Mouse (Mus musculus) small intestine, adult 2 months (tissue): Measurements from ENCODE around the gene Abcc4. TPM values are rescaled to one million over a fixed set of nuclear protein-coding genes. Genes with fewer than 3 reads are reported as not detected.

Experiments
- H3K27ac ChIP-seq: fragments of 200-500 bp; 2 replicates; pipeline ENCODE4 v1.5.1; 2012; ENCODE audit warnings: low read depth, low read length, control low read depth, inconsistent platforms; ENCODE audit not compliant: insufficient read depth
- H3K27me3 ChIP-seq: fragments of 200-500 bp; 2 replicates; pipeline ENCODE4 v1.6.1; 2012; ENCODE audit warnings: mild to moderate bottlenecking, moderate library complexity, low read length, inconsistent platforms; ENCODE audit not compliant: control insufficient read depth, insufficient read depth
- H3K36me3 ChIP-seq: fragments of 200-500 bp; 2 replicates; pipeline ENCODE4 v1.6.1; 2012; ENCODE audit warnings: mild to moderate bottlenecking, low read length, control low read depth, inconsistent platforms; ENCODE audit not compliant: control insufficient read depth, insufficient read depth
- H3K4me1 ChIP-seq: fragments of 200-500 bp; 2 replicates; pipeline ENCODE4 v1.6.1; 2012; ENCODE audit warnings: low read length, inconsistent platforms, mixed read lengths; ENCODE audit not compliant: control insufficient read depth, insufficient read depth, insufficient read length
- H3K4me3 ChIP-seq: fragments of 200-500 bp; 2 replicates; pipeline ENCODE4 v1.5.1; 2012; ENCODE audit warnings: low read depth, mild to moderate bottlenecking, control low read depth, inconsistent platforms, low read length, moderate library complexity
- CTCF ChIP-seq: fragments of 200-500 bp; IDR thresholded peaks from 2 replicates; pipeline ENCODE4 v1.5.1; 2012; ENCODE audit warnings: low read depth, mild to moderate bottlenecking, control low read depth, inconsistent platforms, low read length, moderate library complexity, mixed read lengths; ENCODE audit not compliant: insufficient replicate concordance, insufficient read length; ENCODE audit errors: extremely low read depth
- POLR2A ChIP-seq: fragments of 200-500 bp; IDR thresholded peaks from 2 replicates; pipeline ENCODE4 v1.6.1; 2012; ENCODE audit warnings: low read depth, mild to moderate bottlenecking, control low read depth, inconsistent platforms, low read length, moderate library complexity
- WGBS: fragments of 180-500 bp; shearing (Covaris S2); methylation state at CpG from one replicate; pipeline ENCODE4 v1.1.7; 2018; 5-methylcytosine and 5-hydroxymethylcytosine counted together
- polyA plus RNA-seq: library from polyadenylated mRNA; depleted of rRNA; stranded (reverse); fragments of >200 nt; gene quantifications from 2 replicates; pipeline ENCODE4 v1.2.3, GENCODE M21; 2012

Gene Abcc4
- polyA plus RNA-seq, 1 experiment: 1.3 TPM

DNA sequence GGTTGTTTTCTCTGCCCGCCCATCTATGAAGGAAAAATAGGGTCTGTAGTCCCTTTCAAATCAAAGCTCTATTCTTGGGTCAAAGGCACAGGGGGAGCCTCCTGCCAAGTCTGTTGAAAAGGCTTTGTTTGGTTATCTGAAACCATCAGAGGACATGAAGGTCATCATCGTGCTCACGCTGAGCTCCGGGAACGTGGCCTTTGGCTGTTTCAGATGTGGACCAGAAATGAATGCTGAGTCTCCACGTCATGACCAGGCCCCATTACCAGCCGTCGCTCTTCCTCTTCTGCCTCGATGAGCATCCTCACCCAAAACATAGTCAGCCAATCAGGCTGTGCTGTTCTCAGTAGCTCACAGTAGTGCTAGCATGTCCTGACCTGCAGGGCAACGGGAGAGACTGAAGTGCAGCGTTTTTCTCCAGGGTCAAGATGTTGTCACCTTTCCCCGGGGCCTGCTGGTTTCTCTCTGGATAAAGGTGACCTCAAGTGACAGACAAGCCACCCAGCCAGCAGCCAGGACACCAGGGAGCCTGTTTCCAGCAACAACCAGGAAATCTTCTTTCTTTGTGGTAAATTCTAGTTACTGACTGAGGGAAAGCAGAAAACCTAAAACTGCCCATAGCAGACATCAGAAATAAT, 31.4 kb upstream of the Abcc4 start:
- WGBS: 65% methylated on average over 12 of the region's 12 CpGs
- TF ChIP-seq POLR2A: no peak
- no peak for TF ChIP-seq CTCF
- H3K36me3 ChIP-seq: no peaks in the 10 kb centered on the region
- no peaks in the 10 kb centered on the region for H3K27me3 ChIP-seq
- no peak overlapping the region for H3K27ac ChIP-seq
- H3K4me3 ChIP-seq: no peak overlapping the region
- H3K4me1 ChIP-seq: no peaks in the 10 kb centered on the region

DNA sequence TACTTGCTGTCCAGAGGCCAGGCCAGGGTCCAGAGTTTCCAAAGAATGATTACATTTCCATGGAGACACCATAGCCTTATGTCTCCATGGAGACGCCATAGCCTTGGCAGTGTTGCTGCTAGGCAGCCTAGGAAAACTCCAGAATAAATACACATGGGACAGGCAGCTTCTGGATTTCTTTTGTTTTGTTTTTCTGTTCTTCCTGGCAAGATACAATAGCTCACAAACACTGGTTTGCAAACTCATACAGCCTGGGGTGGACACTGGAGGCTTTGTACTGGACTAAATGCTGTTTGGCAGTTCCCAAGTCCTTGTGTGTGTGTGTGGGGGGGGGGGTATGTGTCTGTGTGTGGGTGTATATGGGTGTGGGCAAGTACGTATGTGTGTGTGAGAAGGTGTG, 29.1 kb upstream of the Abcc4 start:
- Histone ChIP-seq H3K4me1 (no peaks in the 10 kb centered on the region), H3K36me3 (no peaks in the 10 kb centered on the region), H3K27ac (no peak overlapping the region), H3K27me3 (no peaks in the 10 kb centered on the region), H3K4me3 (no peak overlapping the region)
- TF ChIP-seq POLR2A (no peak), CTCF (no peak)
- 70% methylated on average over 2 of the region's 2 CpGs for WGBS

DNA sequence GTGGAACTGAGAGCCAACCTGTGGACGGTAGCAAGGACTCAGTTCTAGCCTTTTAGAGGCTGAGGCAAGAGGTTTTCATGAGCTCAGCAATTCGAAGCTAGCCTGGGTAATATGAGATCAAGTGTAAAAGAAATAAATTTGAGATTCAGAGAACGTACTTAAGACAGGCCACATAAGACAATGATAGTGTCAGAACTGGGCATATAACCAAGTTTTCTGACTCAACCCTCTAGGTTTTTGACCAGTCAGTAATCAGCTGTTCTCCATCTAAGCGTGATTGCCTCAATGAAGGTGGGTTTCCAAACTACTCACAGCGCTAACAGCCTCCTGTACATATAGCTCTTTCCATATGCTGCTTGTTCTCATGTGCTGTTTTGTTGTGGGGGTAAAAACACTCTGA, 27.1 kb upstream of the Abcc4 start:
- Histone ChIP-seq H3K4me1 (no peaks in the 10 kb centered on the region), H3K27me3 (no peaks in the 10 kb centered on the region), H3K4me3 (no peak overlapping the region), H3K27ac (no peak overlapping the region), H3K36me3 (no peaks in the 10 kb centered on the region)
- WGBS: 79% methylated on average over 5 of the region's 5 CpGs
- TF ChIP-seq POLR2A: no peak
- no peak for TF ChIP-seq CTCF

DNA sequence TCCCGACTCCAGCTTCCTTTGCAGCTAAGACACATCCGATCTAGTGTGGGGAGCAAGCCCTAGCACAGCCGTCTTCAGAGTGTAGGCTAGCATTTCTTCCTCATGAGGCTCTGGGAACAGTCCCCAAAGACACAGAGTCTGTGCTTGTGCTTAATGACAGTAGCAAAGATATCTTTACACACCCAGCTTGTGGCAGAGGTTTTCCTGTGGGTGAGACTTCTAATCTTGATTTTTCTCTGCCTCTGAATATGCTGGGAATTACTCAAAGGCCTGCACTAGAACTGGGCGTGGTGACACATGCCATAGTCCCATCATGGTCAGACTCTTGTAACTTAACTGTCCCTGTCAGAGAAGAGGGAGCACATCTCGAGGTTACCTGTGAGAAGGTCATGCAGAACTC, 24.6 kb upstream of the Abcc4 start:
- whole genome bisulfite sequencing: 69% methylated on average over 5 of the region's 5 CpGs

DNA sequence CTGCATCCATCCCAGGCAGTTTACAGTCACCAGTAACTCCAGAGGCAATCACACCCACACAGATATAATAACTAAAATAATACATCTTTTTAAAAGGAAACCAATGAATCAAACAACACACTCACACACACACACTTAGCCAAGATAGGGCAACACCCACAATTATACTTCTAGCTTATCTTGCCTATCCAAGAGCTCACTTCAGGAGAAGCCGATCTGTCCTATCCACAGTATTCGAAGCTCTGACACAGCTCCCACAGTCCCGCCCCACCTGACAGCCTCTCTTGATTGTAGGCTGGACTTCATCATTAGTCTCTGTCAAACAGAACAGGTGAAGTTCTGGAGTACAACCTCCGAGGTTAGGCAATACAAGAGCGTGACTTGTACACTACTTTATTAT, 19.4 kb upstream of the Abcc4 start:
- no peak overlapping the region for H3K27ac ChIP-seq
- WGBS: 27% methylated on average over 5 of the region's 5 CpGs
- TF ChIP-seq POLR2A (no peak), CTCF (no peak)

More for the DNA sequence above, 24.6 kb upstream of the Abcc4 start:
- Histone ChIP-seq H3K4me3 (no peak overlapping the region), H3K4me1 (no peaks in the 10 kb centered on the region), H3K36me3 (no peaks in the 10 kb centered on the region), H3K27ac (no peak overlapping the region), H3K27me3 (no peaks in the 10 kb centered on the region)
- no peak for TF ChIP-seq POLR2A
- TF ChIP-seq CTCF: no peak

DNA sequence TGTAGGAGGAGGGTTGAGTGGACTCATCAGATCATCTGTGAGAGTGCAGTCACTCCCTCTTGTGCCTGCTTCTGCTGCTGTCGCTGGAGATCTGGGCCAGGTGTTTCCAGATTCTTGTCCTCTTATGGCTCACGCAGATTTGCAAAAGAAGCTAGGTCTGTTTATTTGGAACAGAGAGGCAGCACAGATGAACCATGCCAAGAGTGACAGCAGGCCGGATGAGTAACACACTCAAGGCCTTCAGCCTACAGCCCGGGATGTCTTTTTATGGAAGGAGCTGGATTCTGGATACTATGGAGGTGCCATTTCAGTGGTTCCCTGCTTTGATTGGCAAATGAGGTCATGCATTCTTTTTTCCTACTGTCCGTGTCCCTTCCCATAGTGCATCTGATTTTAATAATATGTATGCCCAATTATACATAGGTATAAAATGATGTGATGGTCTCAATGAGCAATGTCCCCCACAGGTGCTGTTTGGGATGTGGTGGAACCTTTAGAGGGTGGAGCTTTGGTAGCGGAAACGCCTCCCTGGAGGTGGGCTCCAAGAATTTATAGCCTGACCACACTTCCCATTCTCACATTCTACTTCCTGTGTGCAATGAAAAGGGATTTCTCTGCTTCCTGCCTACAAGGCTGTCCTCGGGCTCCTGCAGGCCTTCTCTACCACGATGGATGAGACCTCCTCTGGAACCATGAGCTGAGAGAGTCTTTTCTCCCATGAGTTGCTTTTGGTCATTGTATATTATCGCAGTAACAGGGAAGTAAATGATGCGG, 18.1 kb upstream of the Abcc4 start:
- Histone ChIP-seq H3K4me1 (no peaks in the 10 kb centered on the region), H3K36me3 (no peaks in the 10 kb centered on the region), H3K27me3 (no peaks in the 10 kb centered on the region), H3K27ac (no peak overlapping the region), H3K4me3 (no peak overlapping the region)
- TF ChIP-seq POLR2A: no peak
- no peak for TF ChIP-seq CTCF
- WGBS: 83% methylated on average over 11 of the region's 11 CpGs

More for the DNA sequence above, 19.4 kb upstream of the Abcc4 start:
- no peak overlapping the region for H3K4me3 ChIP-seq
- no peaks in the 10 kb centered on the region for H3K36me3 ChIP-seq
- no peaks in the 10 kb centered on the region for H3K4me1 ChIP-seq
- no peaks in the 10 kb centered on the region for H3K27me3 ChIP-seq

DNA sequence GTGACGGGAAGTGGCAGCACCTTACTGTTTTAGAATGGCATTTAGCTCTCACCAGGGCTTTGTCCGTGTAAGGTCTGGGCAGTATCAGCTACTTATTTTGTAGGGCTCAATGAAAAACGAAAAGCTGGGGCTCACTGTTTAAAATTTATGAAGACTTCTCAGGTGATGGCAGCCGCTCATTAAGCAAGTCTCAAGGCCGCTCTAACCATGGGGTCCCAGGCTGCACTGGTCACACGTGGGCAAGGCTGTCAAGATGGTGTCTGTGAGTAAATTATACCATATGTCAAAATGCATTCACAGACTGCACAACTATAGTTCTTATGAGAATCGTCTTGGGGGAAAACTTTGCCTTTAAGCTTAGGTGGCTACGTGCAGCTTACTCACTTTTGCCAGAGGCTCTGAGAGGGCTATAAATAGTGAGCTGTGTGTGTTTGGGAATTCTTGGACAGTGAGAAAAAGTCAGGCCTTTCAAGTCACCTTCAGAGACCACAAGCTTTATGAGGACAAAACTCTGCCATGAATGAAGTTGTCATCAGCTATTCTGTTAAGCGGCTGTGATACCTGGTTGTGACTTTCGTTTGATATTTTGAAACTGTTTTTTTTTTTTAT, 13.7 kb upstream of the Abcc4 start:
- no peak overlapping the region for H3K27ac ChIP-seq
- TF ChIP-seq POLR2A (no peak), CTCF (no peak)
- H3K4me3 ChIP-seq: no peak overlapping the region
- H3K36me3 ChIP-seq: no peaks in the 10 kb centered on the region
- H3K27me3 ChIP-seq: no peaks in the 10 kb centered on the region
- 81% methylated on average over 10 of the region's 10 CpGs for WGBS
- H3K4me1 ChIP-seq: no peaks in the 10 kb centered on the region
